Mouse (Mus musculus): ENCODE measurements around the gene Catsperg1.
"Not testable (repeated sequence)": the region's sequence is repeated elsewhere in the genome, so short reads cannot be mapped to it uniquely, and the experiment has no call there.

The Catsperg1 gene

DNA sequence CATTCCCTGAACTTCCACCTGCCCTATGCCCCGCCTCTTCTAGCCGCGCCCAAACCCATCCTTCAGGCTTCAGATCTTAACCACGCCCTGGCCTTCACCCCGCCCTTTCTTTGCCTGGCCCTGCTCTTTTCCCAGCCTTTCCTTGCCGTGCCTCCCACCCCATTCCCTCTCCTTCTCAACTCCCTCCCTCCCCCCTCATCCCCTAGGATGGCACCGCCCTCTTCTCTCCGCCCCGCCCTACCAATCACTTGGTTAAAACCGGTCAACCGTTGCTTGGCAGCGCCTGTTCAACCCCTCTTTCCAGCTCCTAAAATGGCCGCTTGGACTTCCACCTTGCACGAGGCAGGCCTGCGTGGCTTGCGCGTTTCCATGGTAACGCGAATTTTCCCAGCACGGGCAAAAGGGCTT lies at the start of gene Catsperg1:
Catsperg1 (minus strand) TSS at position 361 of the 408 bp plus-strand sequence.
- peak; percentile 21 for DNase-seq

GRCm38 (mm10) chr7:29262151-29262550 lies 48.3 kb upstream of the Catsperg1 start:
- DNase-seq, result peak; percentile 70

DNA sequence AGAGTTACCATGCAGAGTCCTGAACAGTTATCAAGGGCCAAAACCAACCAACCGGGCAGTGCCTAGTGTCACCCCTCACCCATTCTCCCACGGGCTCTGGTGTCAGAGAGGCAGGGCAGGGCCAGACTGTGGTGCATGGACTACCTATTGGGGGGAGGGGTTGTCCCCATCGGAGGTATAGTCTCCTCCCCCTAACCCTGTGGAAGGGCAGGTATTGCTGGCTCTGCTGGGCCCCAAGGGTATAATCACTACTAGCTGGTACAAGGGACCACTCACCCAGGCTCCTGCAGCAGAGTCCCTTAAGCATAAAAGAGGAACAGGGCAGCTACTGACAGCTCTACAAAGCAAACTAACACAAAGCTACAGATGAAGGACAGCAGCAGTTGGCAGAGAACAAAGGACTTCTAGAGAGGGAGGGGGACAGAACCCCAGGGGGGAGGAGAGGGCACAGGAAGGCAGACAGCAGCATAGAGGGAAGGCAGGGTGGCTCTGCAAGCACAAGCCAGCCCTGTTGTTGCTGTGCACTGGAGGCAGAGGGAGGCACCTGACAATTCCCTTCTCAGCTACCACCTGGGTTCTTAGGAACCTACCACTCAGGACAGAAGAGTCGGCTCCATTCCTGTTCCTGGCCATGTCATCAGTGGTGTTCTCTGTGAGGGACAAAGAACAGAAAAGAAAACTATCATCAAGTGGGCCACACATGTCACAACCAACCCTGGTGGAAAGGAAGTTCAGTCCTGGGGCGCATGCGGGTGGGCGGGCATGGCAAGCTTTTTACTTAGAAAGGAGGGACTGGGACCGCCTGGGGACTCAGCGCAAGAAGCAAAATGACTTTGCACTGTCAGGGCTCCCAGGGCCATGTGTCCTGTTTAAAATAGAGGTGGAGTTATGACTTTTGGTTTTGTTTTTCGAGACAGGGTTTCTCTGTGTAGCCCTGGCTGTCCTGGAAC lies 46.2 kb upstream of the Catsperg1 start:
- DNase-seq, result no peak

DNA sequence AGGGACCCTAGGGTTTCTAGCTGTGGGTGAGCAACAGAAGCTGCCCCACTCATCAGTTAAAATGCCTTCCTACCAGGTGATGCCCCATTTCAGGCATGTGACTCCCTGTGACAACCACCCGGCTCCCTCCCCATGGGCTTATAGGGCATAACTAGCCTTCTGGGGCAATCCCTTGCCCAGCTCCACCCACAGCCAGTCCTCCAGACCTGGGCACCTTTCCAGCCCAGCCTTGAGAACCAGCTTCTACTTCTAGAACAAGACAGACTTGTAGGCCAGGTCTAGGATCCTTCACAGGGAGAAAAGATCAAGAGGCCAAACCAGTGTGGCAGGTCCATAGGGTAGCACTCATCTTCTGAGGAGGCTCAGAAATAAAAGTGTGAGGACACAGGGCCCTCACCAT lies 43.5 kb upstream of the Catsperg1 start:
- peak; percentile 88 for DNase-seq

DNA sequence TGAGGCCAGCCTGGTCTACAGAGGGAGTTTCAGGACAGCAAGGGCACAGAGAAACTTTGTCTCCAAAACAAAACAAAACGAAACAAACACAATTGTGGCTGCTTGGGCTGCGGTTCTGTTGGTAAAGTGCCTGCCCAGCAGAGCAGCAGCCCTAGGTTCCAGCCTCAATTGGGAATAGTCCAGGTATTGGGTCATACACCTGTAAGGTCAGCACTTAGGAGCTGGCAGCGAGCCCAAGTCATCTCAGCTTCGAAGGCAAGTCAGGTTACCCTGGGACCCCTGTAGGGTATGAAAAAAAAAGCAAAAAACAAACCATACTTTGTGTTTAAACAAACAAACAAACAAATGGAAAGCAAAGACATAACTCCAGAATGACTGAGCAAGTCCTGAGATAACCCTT lies 42.0 kb upstream of the Catsperg1 start:
- DNase-seq, result no peak

- peak; percentile 64 for DNase-seq
Observed at GRCm38 (mm10) chr7:29253842-29254241, 40.0 kb upstream of the Catsperg1 start.

- no peak for DNase-seq
Observed at GRCm38 (mm10) chr7:29251166-29251565, 37.3 kb upstream of the Catsperg1 start.

DNA sequence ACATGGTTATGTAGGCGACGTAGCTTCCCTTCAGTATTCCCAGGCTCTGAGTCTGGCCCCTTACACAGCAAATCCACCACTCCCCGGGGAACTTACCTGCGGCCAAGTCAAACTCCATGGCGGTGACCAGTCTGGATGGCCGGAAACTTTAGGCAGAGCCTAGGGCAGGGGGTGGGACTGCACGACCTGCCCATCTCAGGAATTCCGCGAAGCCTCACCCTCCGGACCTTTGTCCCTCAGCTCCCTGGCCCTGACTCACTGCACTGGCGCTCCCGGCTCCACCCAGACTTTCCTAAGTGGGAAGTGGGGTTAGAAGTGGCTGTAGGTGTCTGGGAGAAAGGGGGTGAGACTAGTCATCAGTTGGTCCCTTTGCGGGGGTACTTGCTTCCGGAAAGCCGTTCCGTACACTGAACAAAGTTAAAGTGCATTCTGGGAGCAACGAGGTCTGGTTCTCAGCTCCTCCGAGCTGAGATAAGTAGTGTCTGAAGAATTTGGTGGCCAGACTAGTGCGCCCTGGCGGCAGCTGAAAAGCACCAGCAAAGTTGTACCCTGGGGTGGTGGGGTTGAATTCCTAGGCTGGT lies 34.5 kb upstream of the Catsperg1 start, which contains the start of gene 2200002D01Rik:
2200002D01Rik (minus strand) TSS at position 206 of the 581 bp plus-strand sequence.
- peak; percentile 71 for DNase-seq

DNA sequence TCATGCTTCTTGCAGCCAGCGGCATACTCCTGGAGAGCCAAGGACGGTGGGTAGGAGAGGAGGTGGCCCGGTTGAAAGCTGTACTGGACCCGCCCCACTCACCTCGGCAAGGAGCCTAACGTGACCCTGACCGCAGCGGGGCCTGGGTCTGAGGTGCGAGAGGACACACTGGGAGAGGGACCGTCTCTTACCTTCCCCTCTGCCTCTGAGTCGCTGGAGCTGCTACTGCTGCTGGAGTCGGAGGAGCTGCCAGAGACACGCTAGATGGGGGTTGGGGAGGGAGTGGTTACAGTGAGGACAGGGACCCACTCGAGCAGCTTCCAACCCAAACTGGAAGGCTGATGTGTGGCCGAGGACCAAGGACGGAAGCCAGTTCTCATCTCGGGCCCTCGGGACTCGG lies 33.9 kb upstream of the Catsperg1 start:
- no peak for DNase-seq

DNA sequence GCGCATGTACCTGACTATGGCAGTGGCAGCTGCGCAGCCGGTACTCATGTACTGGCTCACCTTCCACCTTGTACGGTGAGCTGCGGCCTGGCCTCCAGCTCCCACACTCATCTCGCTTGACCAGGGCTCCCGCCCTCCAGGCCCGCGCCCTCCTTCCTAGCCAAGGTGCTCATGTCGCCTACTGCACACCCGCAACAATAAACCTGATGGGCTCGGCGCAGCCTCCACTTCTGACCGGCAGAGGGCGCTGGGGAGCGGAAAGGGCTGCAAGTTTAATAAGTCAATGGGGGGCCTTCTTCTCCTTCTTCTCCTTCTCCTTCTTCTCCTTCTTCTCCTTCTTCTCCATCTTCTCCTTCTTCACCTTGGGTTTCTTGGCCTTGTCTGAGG lies 33.5 kb upstream of the Catsperg1 start:
- DNase-seq, result peak; percentile 72

- DNase-seq, result no peak
Observed at GRCm38 (mm10) chr7:29246619-29247313, 32.9 kb upstream of the Catsperg1 start.

- no peak for DNase-seq
Observed at GRCm38 (mm10) chr7:29246015-29246414, 32.2 kb upstream of the Catsperg1 start.

DNA sequence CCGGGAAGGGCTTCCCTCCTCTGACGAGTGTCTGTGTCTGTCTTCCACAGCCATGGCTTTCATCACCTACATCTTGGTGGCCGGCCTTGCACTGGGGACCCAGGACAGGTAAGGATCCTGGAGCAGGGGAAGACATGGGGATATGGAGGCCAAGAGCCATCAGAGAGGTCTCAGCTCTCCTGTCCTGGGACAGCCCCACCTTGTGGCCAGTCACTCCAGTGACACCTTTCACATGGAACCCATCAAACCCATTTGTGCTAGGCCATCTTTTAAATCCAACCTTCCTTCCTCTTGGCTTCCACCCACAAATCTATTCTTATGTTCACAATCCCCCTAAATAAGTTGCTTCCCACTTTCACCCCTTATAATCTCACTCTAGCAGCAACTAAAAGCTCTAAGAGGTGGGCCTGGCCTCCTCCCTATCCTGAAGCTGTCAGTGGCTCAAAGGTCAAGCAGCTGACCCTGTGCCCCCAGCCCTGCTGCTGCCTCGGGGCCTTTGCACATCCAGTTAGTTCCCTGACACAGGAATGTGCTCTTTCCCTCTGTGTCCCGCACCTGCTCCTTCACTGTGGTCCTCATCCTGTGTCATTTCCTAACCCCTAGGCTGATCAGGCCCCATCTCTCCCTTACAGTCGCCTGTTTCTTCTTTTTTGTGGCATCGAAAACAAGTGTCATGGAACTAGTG lies 31.0 kb upstream of the Catsperg1 start:
- no peak for DNase-seq

DNA sequence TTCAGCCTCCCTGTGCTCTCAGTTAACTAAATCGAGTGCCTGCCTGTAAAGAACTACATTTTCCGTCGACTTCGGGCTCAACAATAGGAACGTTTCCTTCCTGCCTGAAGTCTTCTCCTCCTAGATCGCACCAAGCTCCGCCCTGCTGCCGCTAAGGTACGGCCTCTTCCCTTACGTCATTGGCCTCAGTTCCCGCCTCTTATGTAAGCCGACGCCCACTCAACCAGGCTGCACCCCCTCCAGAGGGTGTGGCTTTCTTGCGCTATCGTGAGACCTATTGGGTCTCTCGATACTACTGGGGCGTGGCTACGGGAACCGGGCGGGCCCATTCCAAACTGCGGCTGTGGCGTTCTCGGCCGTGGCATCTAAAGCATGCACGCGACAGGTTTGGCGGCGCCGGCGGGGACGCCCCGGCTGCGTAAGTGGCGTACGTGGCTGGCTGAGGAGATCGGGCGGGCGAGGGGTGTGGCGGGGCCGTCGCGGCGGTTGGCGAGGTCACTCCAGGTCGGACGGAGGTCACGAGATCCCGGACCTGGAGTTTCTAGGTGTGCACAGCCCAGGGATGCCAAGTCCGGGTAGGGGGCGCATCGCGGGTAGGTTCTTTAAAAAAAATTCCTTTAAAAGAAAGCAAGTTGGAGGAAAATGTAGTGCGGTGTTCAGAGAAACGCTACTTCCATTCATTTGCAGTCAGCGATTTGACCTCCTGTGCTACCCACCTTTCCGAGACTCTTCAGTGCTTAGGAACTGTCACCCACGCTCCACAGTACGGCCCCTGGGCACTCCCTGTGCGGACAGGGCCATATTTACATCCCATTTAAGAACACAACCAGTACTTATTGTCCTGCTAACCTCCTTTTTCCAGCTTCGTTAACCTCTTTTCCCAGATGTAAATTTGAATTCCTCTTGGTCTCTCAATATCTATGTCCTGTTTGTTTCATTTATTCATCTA lies 24.5 kb upstream of the Catsperg1 start, which contains the start of gene Yif1b:
Yif1b (plus strand) TSS at position 311 of the 949 bp plus-strand sequence.
- DNase-seq, result peak; percentile 99

DNA sequence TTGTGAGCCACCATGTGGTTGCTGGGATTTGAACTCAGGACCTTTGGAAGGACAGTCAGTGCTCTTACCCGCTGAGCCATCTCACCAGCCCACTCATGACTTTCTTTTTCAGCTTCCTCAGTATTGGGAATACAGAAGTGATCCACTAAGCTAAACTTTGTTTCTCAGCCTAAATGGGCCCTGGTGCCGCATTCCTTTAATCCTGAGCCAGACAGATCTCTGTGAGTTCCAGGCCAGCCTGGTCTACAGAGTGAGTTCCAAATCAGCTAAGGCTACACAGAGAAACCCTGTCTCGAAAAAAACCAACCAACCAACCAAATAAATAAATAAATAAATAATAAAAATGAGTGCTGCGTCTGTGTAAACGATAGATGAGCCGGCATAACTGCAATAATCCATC lies 23.8 kb upstream of the Catsperg1 start:
- not testable (repeated sequence) for DNase-seq

DNA sequence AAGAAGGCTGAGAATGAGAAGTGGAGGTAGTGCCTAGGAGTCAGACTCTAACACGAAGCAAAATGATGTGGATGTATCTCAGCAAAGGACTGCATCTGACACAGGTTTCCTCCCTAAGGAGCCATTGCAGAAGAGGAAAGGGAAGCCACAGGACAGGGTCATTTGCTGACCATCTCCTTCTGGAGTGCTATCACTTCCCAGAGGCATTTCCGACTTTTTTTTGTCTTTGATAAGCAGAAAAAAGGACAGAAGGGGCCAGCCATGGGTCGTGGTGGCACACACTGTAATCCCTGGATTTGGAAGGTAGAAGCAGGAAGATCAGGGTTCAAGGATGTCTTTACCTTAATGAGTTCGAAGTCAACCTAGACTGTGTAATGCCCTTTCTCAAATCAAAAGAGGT lies 22.8 kb upstream of the Catsperg1 start:
- no peak for DNase-seq

DNA sequence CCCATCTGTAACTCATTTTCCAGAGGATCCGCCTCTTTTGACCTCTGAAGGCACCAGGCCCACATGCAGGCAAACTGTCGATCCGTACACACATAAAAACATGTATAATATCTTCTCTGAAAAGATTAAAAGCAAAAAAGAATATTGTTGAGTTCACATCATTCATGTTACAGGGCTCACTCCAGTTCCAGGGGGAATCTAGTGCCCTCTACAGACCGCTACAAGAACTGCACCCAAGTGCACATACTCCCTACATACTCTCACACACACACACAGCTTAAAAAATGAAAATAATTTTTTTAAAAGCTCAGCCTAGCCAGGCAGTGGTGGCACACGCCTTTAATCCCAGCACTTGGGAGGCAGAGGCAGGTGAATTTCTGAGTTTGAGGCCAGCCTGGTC lies 20.8 kb upstream of the Catsperg1 start:
- no peak for DNase-seq

GRCm38 (mm10) chr7:29233745-29234144 lies 19.9 kb upstream of the Catsperg1 start:
- no peak for DNase-seq

DNA sequence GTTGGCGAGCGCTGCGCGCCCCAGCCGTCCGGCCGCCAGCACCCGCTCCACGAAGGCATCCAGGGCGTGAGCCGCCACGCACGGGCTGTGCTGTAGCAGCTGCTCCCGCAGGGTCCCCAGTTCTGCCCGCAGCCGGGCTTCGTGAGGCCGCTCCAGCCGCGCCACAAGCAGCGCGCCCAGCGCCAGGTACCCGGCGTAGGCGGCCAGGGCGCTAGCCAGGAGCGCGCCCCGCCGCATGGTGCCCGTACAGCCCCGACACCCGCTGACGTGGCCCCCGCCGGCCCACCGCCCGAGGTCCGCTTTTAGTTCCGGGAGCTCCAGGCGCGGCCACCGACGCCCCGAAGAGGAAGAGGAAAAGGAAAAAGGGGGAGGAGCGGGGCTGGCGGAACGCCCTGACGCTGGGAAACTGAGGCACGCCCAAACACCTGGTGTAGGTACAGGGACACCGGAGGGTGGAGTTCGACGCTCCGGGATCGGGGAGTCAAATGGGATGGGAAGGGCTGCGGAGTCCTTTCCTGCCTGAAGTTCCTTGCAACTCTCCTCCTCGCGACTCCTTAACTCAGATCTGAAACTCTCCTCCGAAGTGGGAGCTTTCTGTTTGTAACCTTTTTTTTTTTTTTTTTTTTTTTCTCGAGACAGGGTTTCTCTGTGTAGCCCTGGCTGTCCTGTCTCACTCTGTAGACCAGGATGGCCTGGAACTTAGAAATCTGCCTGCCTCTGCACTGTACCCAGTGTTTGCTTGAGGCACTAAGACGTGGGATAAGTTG lies 18.6 kb upstream of the Catsperg1 start, which contains the start of gene Kcnk6:
Kcnk6 (minus strand) TSS at position 269 of the 767 bp plus-strand sequence.
- DNase-seq, result no peak

- no peak for DNase-seq
Observed at GRCm38 (mm10) chr7:29231517-29231916, 17.7 kb upstream of the Catsperg1 start.

GRCm38 (mm10) chr7:29230560-29230959 lies 16.7 kb upstream of the Catsperg1 start:
- DNase-seq, result no peak
